Mouse (Mus musculus): ENCODE measurements around the gene Tbc1d22a. TPM values are rescaled to one million over a fixed set of nuclear protein-coding genes. Genes with fewer than 3 reads are reported as not detected.

Tbc1d22a gene
- total RNA-seq, 2 experiments from 2014 or later: 32.3 TPM

DNA sequence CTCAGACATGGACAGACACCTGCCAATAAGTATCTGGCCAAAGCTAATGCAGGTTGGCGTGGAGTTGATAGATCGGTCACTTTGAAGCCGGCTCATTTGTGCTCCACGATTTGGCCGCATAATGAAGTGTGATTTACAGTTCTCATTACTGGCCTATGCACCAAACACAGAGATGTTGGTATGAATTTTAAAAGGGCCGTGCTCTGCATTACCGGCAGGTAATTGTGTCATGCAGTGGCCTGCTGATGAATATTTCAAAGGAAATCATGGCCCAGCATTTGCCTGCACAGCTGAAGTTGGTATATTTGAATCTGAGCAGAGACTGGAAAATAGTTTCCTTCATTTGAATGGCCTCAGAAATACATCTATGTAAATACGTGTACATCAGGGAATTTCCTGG, 219.1 kb downstream of the Tbc1d22a start:
- DNase-seq (ENCODE audit: low spot score in 2 of 2): no peak

DNA sequence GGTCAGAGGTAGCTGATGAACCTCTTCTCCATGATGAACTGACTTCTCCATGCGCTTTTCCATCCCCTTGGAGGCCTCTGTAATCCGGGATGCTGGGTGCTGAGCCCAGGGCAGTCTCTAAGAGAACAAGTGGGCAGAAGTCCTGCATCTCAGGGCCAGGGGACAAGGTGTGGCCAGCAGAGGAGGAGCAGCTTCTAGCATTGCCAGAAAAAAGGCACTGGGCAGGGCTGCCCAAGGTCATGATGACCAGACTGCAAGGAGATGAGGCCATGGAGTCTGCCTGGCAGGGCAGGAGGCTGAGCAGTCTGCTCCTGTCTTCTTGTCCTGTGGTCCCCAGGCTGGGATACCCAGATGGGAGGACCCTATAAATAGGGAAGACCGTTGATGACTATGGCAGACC, 220.0 kb downstream of the Tbc1d22a start:
- DNase-seq (ENCODE audit: low spot score in 2 of 2): no peak

DNA sequence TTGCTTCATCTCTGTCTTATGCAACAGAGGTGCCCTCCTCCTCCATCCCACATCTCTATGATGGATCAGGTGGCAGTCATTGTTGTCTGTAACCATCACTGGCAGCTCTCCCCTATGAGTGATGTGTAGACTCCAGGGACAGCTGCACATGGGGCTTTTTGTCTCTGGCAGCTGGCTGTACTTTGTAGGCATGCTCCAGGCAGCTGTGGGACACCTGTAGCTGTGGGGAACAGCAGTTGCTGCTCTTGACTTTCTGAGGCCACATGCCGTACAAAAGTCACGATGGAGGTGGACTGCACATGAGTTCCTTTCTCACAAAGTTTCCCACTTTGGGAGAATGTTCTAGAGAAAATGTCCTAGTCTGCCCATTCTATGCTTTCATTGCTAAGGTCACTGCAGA, 223.1 kb downstream of the Tbc1d22a start:
- no peak for DNase-seq (ENCODE audit: low spot score in 2 of 2)

DNA sequence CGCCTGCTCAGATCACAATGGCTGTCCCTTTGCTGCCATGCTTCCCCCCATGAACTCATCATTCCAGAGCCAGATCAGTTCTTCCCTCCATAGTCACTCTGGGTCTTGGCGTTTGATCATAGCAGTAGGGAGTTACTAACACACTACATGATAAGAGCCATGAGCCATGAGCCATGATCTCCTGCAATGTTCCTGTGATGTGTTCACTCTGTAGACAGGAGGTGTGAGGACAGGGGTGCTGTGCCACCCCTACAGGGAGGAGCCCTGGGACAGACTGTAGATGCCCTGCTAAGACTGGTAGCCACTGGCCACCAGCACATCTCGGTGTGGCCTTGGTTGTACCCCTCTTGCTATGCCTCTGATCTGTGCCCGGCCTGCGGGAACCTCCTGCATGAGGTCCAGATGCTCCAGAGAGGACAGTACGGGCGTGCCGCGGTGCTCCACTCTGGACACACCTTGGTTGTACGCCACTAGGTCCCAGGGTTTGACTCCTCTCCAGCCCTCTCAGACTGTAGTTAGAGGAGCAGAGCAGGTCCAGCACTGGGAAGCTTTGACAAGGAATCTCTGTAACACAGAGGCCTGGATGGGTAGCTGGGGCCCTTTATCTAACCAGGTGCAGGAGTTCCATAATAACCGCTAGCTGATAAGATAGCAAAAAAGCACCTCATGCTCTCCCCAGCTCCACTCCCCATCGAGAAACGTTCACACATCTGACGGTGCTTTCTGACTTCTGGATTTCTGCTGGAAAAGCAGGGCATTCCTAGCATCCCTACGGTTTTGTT, 224.9 kb downstream of the Tbc1d22a start:
- no peak for DNase-seq (ENCODE audit: low spot score in 2 of 2)

DNA sequence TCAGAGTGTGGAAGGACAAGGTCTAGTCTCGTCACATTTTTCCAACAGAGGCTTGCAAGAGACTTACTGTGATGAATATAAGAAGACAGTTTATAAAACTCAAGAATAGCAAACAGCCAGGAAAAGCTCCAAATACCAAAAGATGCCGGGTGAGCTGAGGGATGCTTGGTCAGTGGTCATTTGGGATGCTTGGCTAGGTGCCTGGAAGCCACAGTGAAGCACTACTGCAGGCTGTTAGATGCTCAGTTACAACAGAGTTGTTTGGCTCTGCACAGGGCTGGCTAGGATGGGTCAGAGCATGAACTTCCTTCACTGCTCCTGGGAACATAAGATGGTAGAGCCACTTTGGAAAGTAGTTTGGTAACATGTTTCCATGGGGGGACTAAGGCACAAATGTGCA, 230.0 kb downstream of the Tbc1d22a start:
- DNase-seq (ENCODE audit: low spot score in 2 of 2): no peak

DNA sequence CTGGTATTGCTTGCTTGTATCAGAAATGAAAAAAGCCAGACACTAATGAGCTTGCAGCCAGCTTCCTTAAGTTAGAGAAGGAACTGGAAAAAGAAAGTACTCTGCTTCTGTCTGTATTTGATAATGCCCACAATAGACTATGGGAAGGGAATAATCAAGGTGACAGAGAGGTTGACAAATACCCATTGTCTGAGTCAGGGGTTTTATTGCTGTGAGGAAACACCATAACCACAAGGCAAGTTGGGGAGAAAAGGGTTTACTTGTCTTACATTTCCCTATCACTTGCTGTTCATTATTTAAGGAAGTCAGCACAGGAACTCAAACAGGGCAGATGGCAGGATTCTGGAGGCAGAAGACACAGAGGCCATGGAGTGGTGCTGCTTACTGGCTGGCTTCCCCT, 231.8 kb downstream of the Tbc1d22a start:
- no peak for DNase-seq (ENCODE audit: low spot score in 2 of 2)

DNA sequence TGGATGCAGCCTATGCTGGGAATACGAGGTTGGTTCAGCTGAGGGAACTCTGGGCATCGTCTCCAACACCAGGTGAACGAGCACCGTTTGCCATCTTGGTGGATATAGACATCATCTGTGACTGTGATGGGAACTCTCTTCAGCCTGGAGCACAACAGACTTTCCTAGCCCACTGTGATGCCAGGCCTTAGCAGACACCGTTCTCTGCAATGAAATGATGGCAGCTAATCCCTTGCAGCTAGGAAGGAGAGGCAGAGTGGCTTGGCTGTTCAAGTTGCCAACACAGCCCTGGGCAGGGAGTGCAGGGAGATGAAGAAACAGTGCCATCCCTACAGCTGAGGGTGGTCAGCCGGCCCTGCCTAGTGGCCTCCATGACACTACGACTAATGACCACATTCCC, 233.0 kb downstream of the Tbc1d22a start:
- DNase-seq (ENCODE audit: low spot score in 2 of 2): no peak

DNA sequence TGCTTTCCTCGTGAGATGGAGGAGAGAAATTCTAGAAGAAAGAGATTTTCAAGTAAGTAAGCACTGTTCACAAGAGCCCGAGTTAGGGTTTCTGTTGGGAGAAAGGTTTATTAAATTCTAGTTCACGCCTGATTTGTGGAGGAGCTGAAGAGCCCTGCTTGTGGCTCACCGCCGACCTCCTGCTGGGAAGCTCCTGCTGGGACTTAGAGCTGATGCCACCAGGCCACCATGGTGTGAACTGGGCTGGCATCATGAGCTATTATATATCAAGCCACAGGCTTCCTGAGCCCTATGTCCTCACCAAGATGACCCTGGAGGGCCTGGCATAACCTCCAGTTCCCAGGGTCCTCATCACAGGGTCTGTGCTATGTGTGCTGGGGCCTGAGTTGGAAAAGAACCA, 235.0 kb downstream of the Tbc1d22a start:
- no peak for DNase-seq (ENCODE audit: low spot score in 2 of 2)

DNA sequence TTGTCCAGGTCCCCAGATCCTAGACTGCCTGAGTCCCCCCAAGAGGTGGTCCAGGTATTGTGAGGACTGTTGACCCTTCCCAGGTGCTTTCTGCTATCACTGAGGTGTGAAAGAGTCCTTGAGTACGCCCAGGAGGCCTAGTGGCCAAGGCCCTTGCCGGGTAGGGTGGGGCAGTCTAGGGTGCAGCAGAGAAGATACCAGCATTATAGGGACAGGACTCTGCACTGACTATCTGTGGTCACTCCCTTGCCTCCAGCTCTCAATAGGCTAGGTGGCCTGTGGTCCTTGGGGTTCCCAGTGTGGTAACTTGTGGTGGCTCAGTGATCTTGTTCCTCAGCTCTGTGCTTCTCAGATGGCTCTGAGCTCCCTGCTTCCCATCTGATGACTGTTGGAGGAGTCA, 235.5 kb downstream of the Tbc1d22a start:
- no peak for DNase-seq (ENCODE audit: low spot score in 2 of 2)

DNA sequence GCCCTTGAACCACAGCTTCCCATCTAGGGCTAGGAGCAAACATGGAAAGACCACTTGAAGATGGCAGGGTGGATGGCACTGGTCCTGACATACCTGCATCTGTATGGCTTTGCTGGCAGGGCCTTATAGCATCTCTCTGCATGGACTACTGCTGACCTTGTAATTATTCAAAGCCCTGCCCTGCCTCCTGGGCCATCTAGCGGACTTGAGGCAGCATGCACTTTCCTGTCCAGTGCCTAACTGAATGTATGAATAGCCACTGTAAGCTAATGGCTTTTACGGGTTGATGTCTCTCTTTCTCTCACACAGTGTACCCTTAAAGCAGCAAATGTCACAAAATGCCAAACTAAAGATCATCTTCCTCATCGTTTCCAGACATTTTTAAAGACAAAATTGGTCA, 245.2 kb downstream of the Tbc1d22a start:
- no peak for DNase-seq (ENCODE audit: low spot score in 2 of 2)

DNA sequence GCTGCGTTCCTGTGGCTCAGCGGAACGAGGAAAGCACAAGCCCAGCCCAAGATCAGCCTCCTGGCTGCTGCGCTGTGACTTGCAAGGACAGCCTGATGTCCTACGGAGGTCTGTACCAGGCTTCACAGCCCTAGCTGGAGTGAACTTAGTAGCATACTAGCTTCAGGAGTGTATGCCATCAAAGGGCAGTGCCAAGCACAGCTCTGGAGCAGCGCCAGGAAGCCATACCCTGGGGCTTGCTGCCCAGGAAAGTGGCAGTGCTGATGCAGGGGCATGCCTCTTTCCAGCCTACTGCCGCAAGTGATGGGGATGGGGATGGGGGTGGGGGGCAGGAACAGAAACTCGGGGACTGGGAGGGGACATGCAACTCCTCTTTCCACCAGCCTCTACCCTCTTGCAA, 248.4 kb downstream of the Tbc1d22a start:
- no peak for DNase-seq (ENCODE audit: low spot score in 2 of 2)

DNA sequence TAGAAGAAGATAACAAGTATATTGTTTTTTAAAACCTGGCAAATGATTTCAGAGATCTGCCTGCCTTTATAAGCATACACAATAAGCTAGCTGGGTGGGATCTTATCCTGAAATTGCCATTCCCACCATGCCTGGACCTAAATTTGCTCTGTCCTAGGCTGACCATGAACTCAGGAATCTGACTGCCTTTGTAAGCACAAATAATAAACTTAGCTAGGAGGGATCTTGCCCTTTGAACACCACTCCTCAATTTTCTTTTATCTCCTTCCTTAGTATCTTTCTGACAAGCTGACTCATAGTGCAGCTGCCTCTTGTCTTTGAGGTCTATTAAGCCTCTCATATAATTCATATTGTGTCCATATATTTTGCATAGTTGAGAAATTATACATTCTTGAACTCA, 253.8 kb downstream of the Tbc1d22a start:
- DNase-seq (ENCODE audit: low spot score in 2 of 2): no peak

DNA sequence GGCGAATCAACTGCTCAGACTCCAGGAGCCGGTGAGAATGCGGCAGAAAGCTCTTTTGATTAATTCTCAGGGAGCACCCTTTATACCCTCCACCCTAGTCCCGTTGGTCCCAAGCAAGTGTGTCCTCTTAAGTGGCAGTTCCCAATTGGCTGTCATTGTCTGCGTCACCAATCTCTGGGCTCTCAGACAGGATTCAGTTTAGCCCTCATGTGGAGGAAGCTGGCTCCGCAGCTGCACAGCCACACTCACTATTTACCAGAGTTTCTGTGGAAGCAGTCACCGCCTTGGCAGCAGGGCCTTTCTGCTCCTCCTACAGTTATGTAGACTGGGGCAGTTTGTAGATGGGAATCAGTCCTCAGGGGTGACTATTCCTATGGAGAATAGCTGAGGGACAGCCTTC, 256.9 kb downstream of the Tbc1d22a start:
- DNase-seq (ENCODE audit: low spot score in 2 of 2): no peak

DNA sequence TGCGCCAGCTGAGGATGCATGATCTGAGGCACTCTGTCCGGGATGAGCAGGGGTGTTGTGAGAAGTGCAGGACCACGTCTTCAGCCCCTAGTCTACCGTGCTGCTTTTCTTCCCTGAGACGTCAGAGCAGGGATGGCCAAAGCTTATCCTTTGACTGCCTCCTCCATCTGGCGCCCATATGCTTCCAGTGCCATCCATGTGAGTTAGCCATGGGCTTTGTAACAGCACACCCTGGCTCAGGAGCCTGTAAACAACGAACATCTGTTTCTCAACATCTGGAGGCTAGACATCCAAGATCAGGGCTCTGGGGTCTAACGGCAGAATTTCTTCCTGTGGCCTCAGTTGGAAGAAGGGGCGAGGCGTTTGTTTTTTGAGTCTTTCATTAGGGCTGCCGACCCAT, 259.2 kb downstream of the Tbc1d22a start:
- DNase-seq (ENCODE audit: low spot score in 2 of 2): no peak

DNA sequence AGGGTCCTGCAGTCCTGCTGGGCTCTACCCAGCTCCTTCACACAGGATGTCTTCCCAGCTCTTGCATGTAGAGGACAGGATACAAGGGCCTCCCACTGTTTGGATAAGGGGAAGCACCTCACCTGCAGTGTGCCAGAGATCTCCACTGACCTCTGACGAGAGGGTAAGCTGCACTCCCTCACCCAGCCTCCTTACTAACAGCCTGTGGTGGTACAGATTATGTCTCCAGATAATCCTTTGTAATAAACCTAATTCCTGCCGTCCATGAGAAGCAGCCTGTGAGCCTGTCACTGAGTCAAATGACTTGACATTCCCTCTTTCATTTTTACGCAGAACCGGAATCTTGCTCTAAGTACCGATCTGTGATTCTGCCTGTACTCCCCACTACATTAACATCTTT, 260.7 kb downstream of the Tbc1d22a start:
- DNase-seq (ENCODE audit: low spot score in 2 of 2): no peak

DNA sequence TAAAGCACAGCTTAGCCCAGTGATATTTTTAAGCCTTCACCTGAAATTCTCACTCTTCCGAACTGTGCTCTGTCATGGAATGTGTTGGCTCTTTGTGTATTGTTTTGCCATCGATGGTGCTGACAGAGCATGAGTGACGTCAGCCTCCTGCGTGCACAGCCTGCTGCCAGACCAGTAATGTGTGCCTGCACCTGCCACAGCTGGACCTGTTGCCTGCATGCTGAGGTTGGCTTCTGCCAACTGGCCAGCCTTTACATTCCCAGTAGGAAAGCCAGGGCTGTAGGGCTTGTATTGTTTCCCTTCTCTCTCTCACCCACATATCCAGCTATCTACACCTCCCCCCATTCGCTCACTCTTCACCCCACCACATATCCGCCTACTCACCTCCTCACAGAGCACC, 262.2 kb downstream of the Tbc1d22a start:
- DNase-seq (ENCODE audit: low spot score in 2 of 2): no peak

DNA sequence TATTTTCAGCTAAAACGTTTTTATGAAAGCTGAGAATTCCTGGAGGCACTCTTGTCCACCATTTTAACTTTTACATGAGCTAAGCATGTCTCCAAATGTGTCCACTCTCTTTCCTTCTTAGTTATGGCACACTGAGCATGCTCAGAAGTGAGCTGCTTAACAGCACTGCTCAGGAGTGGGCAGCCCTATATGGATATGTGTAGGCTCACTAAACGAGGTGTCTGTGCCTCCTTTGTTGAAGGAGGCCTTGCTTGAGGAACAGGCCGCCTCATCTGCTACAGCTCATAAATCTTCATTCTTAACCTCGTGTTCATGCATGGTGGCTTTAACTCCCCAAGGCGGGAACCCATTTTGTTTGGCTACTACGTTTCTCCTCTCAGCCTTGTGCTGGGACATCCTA, 262.8 kb downstream of the Tbc1d22a start:
- DNase-seq (ENCODE audit: low spot score in 2 of 2): no peak

DNA sequence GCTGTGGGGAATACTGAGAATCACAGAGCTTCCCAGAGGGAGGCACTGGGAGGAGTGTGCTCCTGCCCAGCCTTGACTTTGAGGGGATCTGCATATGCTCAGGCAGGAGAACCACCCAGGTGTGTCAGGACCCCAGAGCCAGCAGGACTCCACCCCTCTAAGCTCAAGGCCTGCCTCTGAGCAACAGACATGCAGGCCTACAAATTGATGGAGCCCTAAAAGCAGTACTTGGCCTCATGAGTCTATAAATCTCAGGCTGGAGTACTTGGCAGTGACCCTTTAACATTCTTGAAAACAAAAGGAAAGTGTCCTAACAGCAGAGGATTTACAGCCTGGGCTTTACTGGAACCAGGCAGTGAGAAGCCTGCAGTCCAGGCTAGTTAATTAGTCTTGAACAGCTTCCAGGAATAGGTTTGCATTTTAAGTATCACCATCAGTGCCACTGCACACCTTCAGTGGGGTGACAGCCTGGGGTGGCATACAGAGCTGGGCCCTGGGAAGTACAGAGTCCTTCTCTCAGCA, 263.3 kb downstream of the Tbc1d22a start:
- DNase-seq (ENCODE audit: low spot score in 2 of 2): no peak

DNA sequence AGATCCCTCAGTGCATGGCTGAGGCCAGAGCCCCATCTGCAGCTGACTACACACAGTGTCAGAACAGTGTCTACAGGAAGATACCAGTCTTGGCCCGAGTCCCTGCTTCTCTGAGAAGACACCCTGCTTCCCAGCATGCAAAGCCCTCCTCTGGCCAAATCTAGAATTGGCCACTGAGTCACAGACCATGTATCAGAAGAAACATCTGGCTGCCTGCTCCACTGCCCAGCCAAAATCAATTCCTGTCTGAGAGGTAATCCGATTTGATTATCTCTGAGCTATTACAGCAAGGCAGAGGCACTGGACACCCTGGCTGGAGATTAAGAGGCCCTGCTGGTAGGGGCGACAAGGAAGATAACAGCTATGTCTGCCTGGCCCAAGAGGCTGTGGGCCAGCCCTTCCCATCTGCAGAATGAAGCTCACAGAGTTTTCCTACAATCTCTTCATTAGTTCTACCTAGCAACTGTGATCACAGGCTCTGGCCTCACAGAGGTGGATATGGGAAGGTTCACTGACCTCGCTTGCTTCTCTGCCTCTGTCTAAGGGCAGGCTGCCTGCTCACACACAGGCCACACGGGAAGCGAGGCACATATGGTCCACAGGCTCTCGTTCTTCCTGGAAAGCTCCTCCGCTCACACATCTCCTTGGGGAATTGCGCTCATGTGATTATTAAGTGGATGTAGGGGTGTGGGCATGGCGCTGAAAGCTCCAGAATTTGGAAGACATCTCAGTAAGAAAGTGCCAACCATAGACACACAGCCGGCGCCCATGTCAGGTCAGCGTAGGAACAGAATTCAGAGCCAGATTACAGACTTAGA, 264.6 kb downstream of the Tbc1d22a start:
- no peak for DNase-seq (ENCODE audit: low spot score in 2 of 2)

DNA sequence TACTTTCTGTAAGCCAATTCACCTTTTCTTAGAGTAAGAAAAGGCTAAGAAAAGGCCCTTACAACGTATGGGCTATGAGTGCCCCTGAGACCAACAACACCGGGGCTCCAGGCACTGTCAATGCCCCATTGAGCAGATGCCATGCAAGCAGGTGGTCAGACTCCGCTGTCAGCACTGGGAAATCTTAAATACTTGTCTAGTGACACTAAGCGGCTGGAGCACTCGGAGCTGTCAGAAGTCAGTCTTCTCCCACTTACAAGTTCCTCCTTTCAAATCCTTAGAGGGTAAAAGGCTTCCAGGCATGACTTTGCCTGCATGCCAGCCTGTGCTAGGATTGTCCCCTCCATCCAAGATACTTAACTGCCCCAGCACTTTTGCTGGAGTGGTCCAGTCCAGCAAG, 268.1 kb downstream of the Tbc1d22a start:
- DNase-seq (ENCODE audit: low spot score in 2 of 2): no peak

DNA sequence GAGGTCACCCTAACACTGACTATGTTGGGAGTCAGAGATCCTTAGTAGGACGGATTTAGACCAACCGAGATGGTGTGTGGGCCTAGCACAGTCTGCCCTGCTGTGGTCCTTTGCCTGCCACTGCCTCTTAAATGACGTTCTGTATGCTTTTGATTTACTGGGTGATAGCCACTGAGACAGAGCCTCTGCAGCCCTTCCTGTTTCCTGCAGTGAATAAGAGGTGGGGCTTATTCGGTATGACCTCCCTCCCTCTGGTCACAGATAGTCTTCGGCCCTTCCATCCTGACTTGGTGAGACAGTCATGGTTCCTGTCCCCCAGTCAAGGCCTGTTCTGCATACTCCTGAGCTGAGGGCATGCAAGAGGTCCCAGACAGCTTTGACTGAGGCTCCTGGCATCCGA, 271.6 kb downstream of the Tbc1d22a start:
- DNase-seq (ENCODE audit: low spot score in 2 of 2): no peak

DNA sequence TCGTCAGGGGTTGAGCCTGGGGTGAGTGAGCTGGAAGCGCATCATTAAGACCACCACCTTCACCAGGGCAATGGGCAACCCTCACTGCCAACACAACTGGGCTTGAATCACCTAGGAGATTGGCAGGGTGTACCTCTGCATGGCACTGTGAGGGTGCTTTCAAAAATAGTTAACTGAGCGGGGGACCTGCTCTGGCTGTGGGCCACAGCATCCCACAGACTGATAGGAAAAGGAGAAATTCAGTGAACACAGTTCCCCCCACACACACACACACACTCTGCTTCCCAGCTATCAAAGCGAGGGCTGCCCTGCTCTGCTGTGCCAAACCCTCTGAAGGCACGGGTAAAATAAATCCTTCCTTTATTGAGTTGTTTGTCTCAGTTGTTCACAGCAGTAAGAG, 273.1 kb downstream of the Tbc1d22a start:
- no peak for DNase-seq (ENCODE audit: low spot score in 2 of 2)
